Mouse (Mus musculus): ENCODE results near the gene Kctd20.
"Not testable (repeated sequence)": the region's sequence is repeated elsewhere in the genome, so short reads cannot be mapped to it uniquely, and the experiment has no call there.

Kctd20 gene

GRCm38 (mm10) chr17:28982591-28982990 is 30.8 kb downstream of the Kctd20 start:
- no peak for DNase-seq (ENCODE audit: low read depth in 1 of 2, low spot score in 2 of 2)

- no peak for DNase-seq (ENCODE audit: low read depth in 1 of 2, low spot score in 2 of 2)
Observed at GRCm38 (mm10) chr17:28984724-28985420, 33.1 kb downstream of the Kctd20 start.

DNA sequence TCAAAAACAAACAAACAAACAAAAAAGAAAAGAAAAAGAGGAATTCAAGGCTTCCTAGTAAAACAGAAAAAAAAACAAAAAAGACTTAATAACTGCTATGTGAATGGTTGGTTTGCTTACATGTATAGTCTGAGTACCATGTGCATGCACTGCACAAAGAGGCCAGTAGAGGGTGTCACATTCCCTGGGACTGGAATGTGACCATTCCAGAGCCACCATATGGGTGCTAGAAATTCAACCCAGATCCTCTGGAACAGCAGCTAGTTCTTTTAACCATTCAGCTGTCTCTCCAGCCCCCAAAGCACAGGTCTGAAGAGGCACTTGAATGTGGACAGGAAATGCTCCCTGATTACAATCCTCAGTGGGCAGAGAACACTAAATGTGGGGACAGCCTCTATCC is 35.1 kb downstream of the Kctd20 start:
- DNase-seq (ENCODE audit: low read depth in 1 of 2, low spot score in 2 of 2): no peak

- peak in 1 of 2 experiments; percentile 21 for DNase-seq (ENCODE audit: low read depth in 1 of 2, low spot score in 2 of 2)
Observed at GRCm38 (mm10) chr17:28987713-28988112, 36.0 kb downstream of the Kctd20 start.

- DNase-seq (ENCODE audit: low read depth in 1 of 2, low spot score in 2 of 2): no peak
Observed at GRCm38 (mm10) chr17:28988291-28988690, 36.5 kb downstream of the Kctd20 start.

GRCm38 (mm10) chr17:28988996-28989395 is 37.2 kb downstream of the Kctd20 start:
- DNase-seq (ENCODE audit: low read depth in 1 of 2, low spot score in 2 of 2): no peak

DNA sequence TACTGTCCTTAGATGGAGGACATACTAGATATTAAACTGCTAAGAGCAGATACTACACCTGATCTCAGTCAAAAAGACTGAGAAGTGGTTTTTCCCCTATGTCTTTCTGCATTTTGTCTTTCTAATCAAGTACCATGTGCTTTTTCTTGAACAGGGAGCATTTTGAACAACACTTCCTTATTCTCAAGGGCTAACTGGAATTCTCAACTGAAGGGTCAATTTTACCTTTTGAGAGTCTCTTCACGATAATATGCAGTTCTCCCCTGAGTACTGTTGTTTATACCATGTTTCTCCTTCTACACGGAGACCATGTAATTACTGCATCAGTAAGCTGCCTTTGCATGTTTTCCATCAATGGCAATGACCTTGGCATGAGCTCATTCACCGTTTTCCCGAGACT is 38.3 kb downstream of the Kctd20 start:
- DNase-seq (ENCODE audit: low read depth in 1 of 2, low spot score in 2 of 2): no peak

DNA sequence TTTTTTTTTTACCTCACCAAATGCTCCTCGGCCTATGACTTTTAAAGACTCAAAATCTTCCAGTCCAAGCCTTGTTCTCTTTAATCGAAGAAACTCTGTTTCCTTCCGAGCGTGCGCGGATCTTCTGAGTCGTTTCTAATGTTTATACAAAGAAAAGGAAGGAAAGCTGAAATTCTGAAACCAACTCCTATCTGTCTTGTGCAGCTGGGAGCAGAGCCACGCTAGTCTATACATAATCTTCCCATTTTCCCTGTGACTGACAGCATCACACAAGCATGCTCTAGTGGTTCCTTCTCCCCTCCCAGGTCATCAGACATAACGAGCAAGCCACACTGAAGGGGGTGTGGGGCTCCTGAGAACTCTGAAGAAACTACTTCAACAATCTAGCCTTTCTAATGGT is 39.5 kb downstream of the Kctd20 start:
- no peak for DNase-seq (ENCODE audit: low read depth in 1 of 2, low spot score in 2 of 2)

DNA sequence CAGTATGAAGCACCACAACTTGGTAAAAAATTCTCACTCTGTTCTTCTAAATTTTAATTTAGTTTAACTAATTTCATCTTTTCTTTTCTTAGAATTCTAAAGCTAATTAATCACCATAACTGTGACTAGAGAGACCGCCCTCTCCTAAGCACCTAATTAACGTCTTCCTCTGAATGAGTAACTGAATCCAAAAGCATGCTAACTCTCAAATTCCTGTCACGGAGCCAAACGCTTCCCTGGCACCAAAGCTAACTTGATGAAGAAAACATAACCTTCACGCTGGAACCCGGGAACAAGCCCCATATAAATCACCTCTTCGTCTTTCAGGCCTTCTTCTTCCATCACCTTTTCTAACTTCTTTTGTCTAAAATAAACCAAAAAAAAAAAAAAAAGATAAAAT is 40.4 kb downstream of the Kctd20 start:
- DNase-seq (ENCODE audit: low read depth in 1 of 2, low spot score in 2 of 2): no peak

- not testable (repeated sequence) for DNase-seq (ENCODE audit: low read depth in 1 of 2, low spot score in 2 of 2)
Observed at GRCm38 (mm10) chr17:28993004-28993403, 41.3 kb downstream of the Kctd20 start.

- no peak for DNase-seq (ENCODE audit: low read depth in 1 of 2, low spot score in 2 of 2)
Observed at GRCm38 (mm10) chr17:28994615-28995014, 42.9 kb downstream of the Kctd20 start.

DNA sequence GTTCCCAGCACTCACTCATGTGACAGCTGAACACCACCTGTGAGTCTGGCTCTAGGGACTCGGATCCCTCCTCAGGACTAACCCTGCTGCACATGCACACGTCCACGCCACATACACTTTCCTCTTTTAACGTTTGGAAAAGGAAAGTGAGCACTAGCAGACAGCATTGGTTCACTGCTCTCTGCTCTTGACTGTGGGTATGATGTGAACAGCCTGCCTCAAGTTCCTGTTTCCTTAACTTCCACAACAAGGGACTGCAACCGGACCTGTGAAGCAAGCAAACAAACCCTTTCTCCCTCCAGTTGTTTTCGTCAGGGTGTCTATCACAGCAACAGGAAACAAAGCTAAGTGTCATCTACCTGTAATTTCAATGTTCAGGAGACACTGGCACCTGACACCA is 48.7 kb downstream of the Kctd20 start:
- DNase-seq (ENCODE audit: low read depth in 1 of 2, low spot score in 2 of 2): no peak

- DNase-seq (ENCODE audit: low read depth in 1 of 2, low spot score in 2 of 2): no peak
Observed at GRCm38 (mm10) chr17:29003740-29004139, 52.0 kb downstream of the Kctd20 start.

- DNase-seq (ENCODE audit: low read depth in 1 of 2, low spot score in 2 of 2): no peak
Observed at GRCm38 (mm10) chr17:29005002-29005401, 53.3 kb downstream of the Kctd20 start.

DNA sequence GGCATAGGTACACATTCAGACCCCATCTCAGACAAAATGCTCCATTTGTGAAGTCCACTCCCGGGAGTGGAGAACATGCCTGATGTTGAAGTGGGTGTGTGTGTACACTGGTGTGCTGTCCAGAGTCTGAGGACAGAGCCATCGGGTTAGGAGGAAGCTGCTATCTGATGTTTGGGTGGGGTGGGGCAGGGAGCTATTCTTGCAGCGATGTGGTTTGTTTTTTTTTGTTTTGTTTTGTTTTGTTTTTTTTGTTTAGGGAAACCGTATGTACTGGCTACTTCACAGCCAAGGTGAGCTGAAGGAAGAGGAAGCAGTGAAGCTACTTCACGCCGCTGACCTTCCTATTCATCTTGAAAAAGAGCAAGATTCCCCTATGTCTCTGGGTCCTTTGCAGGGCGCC is 55.1 kb downstream of the Kctd20 start:
- DNase-seq (ENCODE audit: low read depth in 1 of 2, low spot score in 2 of 2): no peak

- DNase-seq (ENCODE audit: low read depth in 1 of 2, low spot score in 2 of 2): peak in 1 of 2 experiments; percentile 12
Observed at GRCm38 (mm10) chr17:29007243-29007640, 55.5 kb downstream of the Kctd20 start.

- peak; percentile 92 to 93 for DNase-seq (ENCODE audit: low read depth in 1 of 2, low spot score in 2 of 2)
Observed at GRCm38 (mm10) chr17:29007641-29008325, 56.0 kb downstream of the Kctd20 start, which contains the start of gene Stk38. Stk38 (minus strand) TSS chr17:29007995.

- no peak for DNase-seq (ENCODE audit: low read depth in 1 of 2, low spot score in 2 of 2)
Observed at GRCm38 (mm10) chr17:29008326-29008650, 56.5 kb downstream of the Kctd20 start.

DNA sequence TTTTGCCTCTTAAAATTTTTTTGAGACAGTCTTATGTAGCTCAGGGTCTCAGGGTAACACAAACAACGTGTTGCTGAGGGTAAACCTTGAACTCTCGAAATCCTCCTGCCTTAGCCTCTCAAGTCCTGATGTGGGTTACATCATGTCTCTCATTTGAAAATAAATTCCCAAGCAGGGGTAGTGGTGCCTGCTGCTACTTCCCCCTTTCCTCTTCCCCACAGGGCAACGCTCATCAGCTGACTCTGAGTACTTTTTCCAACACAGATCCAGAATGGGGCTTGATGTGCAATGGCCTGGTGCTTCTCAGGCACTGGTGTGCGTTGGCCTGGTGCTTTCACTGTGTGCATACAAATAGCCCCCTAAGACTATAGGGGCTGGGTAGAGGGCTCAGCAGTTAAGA is 57.4 kb downstream of the Kctd20 start:
- DNase-seq (ENCODE audit: low read depth in 1 of 2, low spot score in 2 of 2): peak in 1 of 2 experiments; percentile 39

- DNase-seq (ENCODE audit: low read depth in 1 of 2, low spot score in 2 of 2): no peak
Observed at GRCm38 (mm10) chr17:29014235-29014634, 62.5 kb downstream of the Kctd20 start.

GRCm38 (mm10) chr17:29015638-29016037 is 63.9 kb downstream of the Kctd20 start:
- peak in 1 of 2 experiments; percentile 39 for DNase-seq (ENCODE audit: low read depth in 1 of 2, low spot score in 2 of 2)

- no peak for DNase-seq (ENCODE audit: low read depth in 1 of 2, low spot score in 2 of 2)
Observed at GRCm38 (mm10) chr17:29016705-29017104, 65.0 kb downstream of the Kctd20 start.

Measured in monocyte, adult 2 months (primary cell).